ENCODE assay signal across 7 mouse cellular contexts in genomic region chr11:78696777-78697752, GRCm38 (mm10). TPM values are rescaled to one million over a fixed set of nuclear protein-coding genes. Genes with fewer than 3 reads are reported as not detected.
DNase-seq lines count a peak whose midpoint lies in the region; ATAC-seq lines count a peak whose summit lies in the region.

TSS of gene Nlk (minus strand) at chr11:78697373.

- H3K36me3 ChIP-seq in intestine, embryonic 16.5 days (ENCODE audit: control insufficient read depth, insufficient read depth, low read length) = no peaks in the 10 kb centered on the region
- H3K36me3 ChIP-seq in midbrain, embryonic 11.5 days (ENCODE audit: control insufficient read depth, insufficient read depth, low read length) = no peaks in the 10 kb centered on the region

- peak; percentile 100 for DNase-seq in adrenal gland, adult 8-10 months
- DNase-seq in embryo, embryonic 9.5 days (ENCODE audit: extremely low spot score) = peak; percentile 98
- peak; percentile 98 to 99 for DNase-seq in gastrocnemius, postnatal 4 days (ENCODE audit: low spot score in 2 of 2)
- DNase-seq in left cerebral cortex, postnatal 36 days (ENCODE audit: low spot score in 2 of 2) = peak; percentile 99
- DNase-seq in midbrain, embryonic 11.5 days (ENCODE audit: low spot score, missing footprints) = peak; percentile 99
- DNase-seq in skeletal muscle tissue, adult 2 months (ENCODE audit: low read depth, low spot score) = peak; percentile 99

- H3K9me3 ChIP-seq in intestine, embryonic 16.5 days (ENCODE audit: control insufficient read depth, low read length) = no peaks in the 10 kb centered on the region
- H3K9me3 ChIP-seq in midbrain, embryonic 11.5 days (ENCODE audit: control insufficient read depth, low read length) = no peaks in the 10 kb centered on the region

- H3K4me2 ChIP-seq in intestine, embryonic 16.5 days (ENCODE audit: low read depth, low read length) = peak within 1 kb of the TSS; percentile 50
- peak within 1 kb of the TSS; percentile 75 for H3K4me2 ChIP-seq in midbrain, embryonic 11.5 days

- H3K4me1 ChIP-seq in intestine, embryonic 16.5 days (ENCODE audit: control insufficient read depth, insufficient read depth, low read length) = peaks cover 12% of the 10 kb centered on the region
- peaks cover 22% of the 10 kb centered on the region for H3K4me1 ChIP-seq in midbrain, embryonic 11.5 days (ENCODE audit: control insufficient read depth, insufficient read depth, low read length)

- H3K27me3 ChIP-seq in intestine, embryonic 16.5 days (replicated peaks; ENCODE audit: control insufficient read depth, insufficient read depth, low read length) = no peaks in the 10 kb centered on the region
- no peaks in the 10 kb centered on the region for H3K27me3 ChIP-seq in midbrain, embryonic 11.5 days (ENCODE audit: control insufficient read depth, insufficient read depth, low read length)

- peak within 1 kb of the TSS; percentile 88 for H3K9ac ChIP-seq in intestine, embryonic 16.5 days (ENCODE audit: low read depth, low read length)
- peak within 1 kb of the TSS; percentile 92 for H3K9ac ChIP-seq in midbrain, embryonic 11.5 days (ENCODE audit: low read length)

- ATAC-seq in intestine, embryonic 16.5 days = peak; percentile 100
- peak; percentile 99 for ATAC-seq in midbrain, embryonic 11.5 days (ENCODE audit: low FRiP score)

- WGBS in intestine, embryonic 16.5 days = under 1% methylated on average over 52 of the region's 65 CpGs
- WGBS in midbrain, embryonic 11.5 days = 2% methylated on average over 52 of the region's 65 CpGs

- peak within 1 kb of the TSS; percentile 72 for H3K27ac ChIP-seq in intestine, embryonic 16.5 days (ENCODE audit: low read length)
- H3K27ac ChIP-seq in midbrain, embryonic 11.5 days (ENCODE audit: low read depth, low read length) = peak within 1 kb of the TSS; percentile 84

- intact Hi-C loops in left cerebral cortex, postnatal 36 days (cut with DNase I) = loop anchor here (5.0 kb wide), 1 partner anchor 130 kb away; the partner anchor contains the start of gene Lyrm9

- peak within 1 kb of the TSS; percentile 78 for H3K4me3 ChIP-seq in intestine, embryonic 16.5 days (ENCODE audit: low read length)
- peak within 1 kb of the TSS; percentile 85 for H3K4me3 ChIP-seq in midbrain, embryonic 11.5 days (ENCODE audit: low read depth, low read length)

RNA-seq across cellular contexts. Expression of gene Nlk, which starts in this region (rescaled TPM):
- 10 to 100 TPM; 45.2 to 62.8 (median 54.4) TPM for total RNA-seq in adrenal gland, adult 8-10 months (2022)
- 10 to 100 TPM in 1 of 2 experiments, 1 to 10 TPM in 1; 7.6 to 10.5 TPM for total RNA-seq in gastrocnemius, postnatal 4 days (2021)
- polyA plus RNA-seq in intestine, embryonic 16.5 days (2015; fragmentation: Nextera tagmentation; extraction: Ambion mirVana) = 8.4 and 8.8 TPM in 2 replicates
- total RNA-seq in left cerebral cortex, postnatal 36 days (2021) = 100 to 1,000 TPM; 105 to 114 TPM
- 25.8 and 36.9 TPM in 2 replicates for polyA plus RNA-seq in midbrain, embryonic 11.5 days (2014; fragmentation: Nextera tagmentation; extraction: Ambion mirVana)

Comparison
In these comparisons a context has a peak if more than half of its experiments do, and no peak if none do; other contexts are left out.
1. Peak in every context shown above with its lines: DNase-seq, ATAC-seq, H3K4me3 ChIP-seq and H3K27ac ChIP-seq.
2. RNA of gene Nlk (total RNA-seq): 105 to 114 TPM in left cerebral cortex, postnatal 36 days and 45.2 to 62.8 TPM in adrenal gland, adult 8-10 months; 7.6 to 10.5 TPM in gastrocnemius, postnatal 4 days; every median in the first group is over 4 times any median in the second.